Mouse (Mus musculus) cerebellum, adult 2 months (tissue): ENCODE measurements around the gene Leng8.

Source experiments
- CTCF ChIP-seq: fragments of 200-500 bp; IDR thresholded peaks from 2 replicates; pipeline ENCODE4 v1.5.1; 2011; ENCODE audit warnings: low read depth, mild to moderate bottlenecking, control low read depth, low read length, moderate library complexity, borderline replicate concordance; ENCODE audit not compliant: insufficient read depth
- POLR2A ChIP-seq: fragments of 200-500 bp; IDR thresholded peaks from 2 replicates; pipeline ENCODE4 v1.6.1; 2011; ENCODE audit warnings: low read length, control low read depth, borderline replicate concordance; ENCODE audit not compliant: insufficient read depth

- peak; percentile 43; the same call in 1 of the 2 replicates for TF ChIP-seq POLR2A
- no peak for TF ChIP-seq CTCF
Measured at GRCm38 (mm10) chr7:4150811-4151221, 14.0 kb downstream of the Leng8 start.
